Mouse (Mus musculus) midbrain, embryonic 16.5 days (tissue): ENCODE measurements around the gene Gm20388. TPM values are rescaled to one million over a fixed set of nuclear protein-coding genes. Genes with fewer than 3 reads are reported as not detected.
A peak's percentile ranks its signal among the peaks of the same experiment; 100 is the strongest.

Experiments used
- ATAC-seq: fragments of 200-750 bp; cut with Nextera tagmentation; 2 replicates; pipeline ENCODE4 v1.8.0; 2017; ENCODE audit warnings: moderate TSS enrichment
- H3K27ac ChIP-seq: fragments of 300-500 bp; sonication (generic); 2 replicates; pipeline ENCODE4 v1.5.1; 2014; ENCODE audit warnings: mild to moderate bottlenecking, low read length, mixed read lengths
- H3K27me3 ChIP-seq: fragments of 300-500 bp; sonication (generic); 2 replicates; pipeline ENCODE4 v1.6.1; 2014; ENCODE audit warnings: low read depth, low read length, mixed read lengths; ENCODE audit not compliant: control insufficient read depth, insufficient read depth
- H3K36me3 ChIP-seq: fragments of 300-500 bp; sonication (generic); 2 replicates; pipeline ENCODE4 v1.6.1; 2014; ENCODE audit warnings: mild to moderate bottlenecking, low read length, moderate library complexity, mixed read lengths; ENCODE audit not compliant: control insufficient read depth, insufficient read depth
- H3K4me1 ChIP-seq: fragments of 300-500 bp; sonication (generic); 2 replicates; pipeline ENCODE4 v1.6.1; 2014; ENCODE audit warnings: mild to moderate bottlenecking, low read length, mixed read lengths; ENCODE audit not compliant: control insufficient read depth, insufficient read depth
- H3K4me2 ChIP-seq: fragments of 300-500 bp; sonication (generic); 2 replicates; pipeline ENCODE4 v1.6.1; 2014; ENCODE audit warnings: mild to moderate bottlenecking, low read length, mixed read lengths
- H3K4me3 ChIP-seq: fragments of 300-500 bp; sonication (generic); 2 replicates; pipeline ENCODE4 v1.5.1; 2014; ENCODE audit warnings: low read depth, mild to moderate bottlenecking, low read length, moderate library complexity, mixed read lengths
- H3K9ac ChIP-seq: fragments of 300-500 bp; sonication (generic); 2 replicates; pipeline ENCODE4 v1.6.1; 2014; ENCODE audit warnings: low read depth, low read length, mixed read lengths
- H3K9me3 ChIP-seq: fragments of 300-500 bp; sonication (generic); replicated peaks from 2 replicates; pipeline ENCODE4 v1.6.1; 2014; ENCODE audit warnings: mild to moderate bottlenecking, low read length, mixed read lengths; ENCODE audit not compliant: control insufficient read depth, poor library complexity, severe bottlenecking
- WGBS: fragments of 180-500 bp; shearing (Covaris S2); extraction: QIAGEN DNeasy Blood & Tissue Kit; methylation state at CpG from one replicate; pipeline ENCODE4 v1.1.7; 2014; 5-methylcytosine and 5-hydroxymethylcytosine counted together
- polyA plus RNA-seq: library from polyadenylated mRNA; unstranded; fragments of >200 nt; fragmentation: Nextera tagmentation; extraction: Ambion mirVana; gene quantifications from 2 replicates; pipeline ENCODE4 v1.2.1, GENCODE M21; 2015

Gene Gm20388
- polyA plus RNA-seq, 1 experiment from 2014 or later = 7.5 TPM

DNA sequence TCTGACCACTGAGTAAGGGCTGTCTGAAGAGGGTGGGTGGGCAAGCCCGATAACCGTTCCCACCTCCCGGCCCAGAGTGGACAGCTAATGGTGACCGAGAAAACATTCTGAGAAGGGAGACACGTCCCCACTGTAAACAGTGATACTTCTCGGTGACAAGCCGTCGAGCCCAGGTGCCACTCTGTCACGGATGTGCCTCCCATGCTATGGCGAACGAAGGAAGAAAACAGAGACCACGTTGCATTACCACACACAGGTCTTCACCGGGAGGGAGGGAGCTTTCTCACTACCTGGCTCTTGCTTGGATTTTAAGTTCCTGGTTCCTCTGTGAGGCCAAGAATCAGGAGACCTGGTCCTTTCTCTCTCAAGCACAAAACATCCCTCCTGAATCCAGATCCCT is 2637.7 kb downstream of the Gm20388 start:
- H3K9ac ChIP-seq = no peak overlapping the region
- H3K27ac ChIP-seq = no peak overlapping the region
- peaks cover 24% of the 10 kb centered on the region for H3K27me3 ChIP-seq
- 76% methylated on average over 13 of the region's 13 CpGs for WGBS
- H3K4me3 ChIP-seq = no peak overlapping the region
- H3K9me3 ChIP-seq = no peaks in the 10 kb centered on the region
- no peak for ATAC-seq
- H3K36me3 ChIP-seq = no peaks in the 10 kb centered on the region
- H3K4me1 ChIP-seq = peaks cover 7% of the 10 kb centered on the region; the same call in 1 of the 2 replicates
- H3K4me2 ChIP-seq = no peak overlapping the region

DNA sequence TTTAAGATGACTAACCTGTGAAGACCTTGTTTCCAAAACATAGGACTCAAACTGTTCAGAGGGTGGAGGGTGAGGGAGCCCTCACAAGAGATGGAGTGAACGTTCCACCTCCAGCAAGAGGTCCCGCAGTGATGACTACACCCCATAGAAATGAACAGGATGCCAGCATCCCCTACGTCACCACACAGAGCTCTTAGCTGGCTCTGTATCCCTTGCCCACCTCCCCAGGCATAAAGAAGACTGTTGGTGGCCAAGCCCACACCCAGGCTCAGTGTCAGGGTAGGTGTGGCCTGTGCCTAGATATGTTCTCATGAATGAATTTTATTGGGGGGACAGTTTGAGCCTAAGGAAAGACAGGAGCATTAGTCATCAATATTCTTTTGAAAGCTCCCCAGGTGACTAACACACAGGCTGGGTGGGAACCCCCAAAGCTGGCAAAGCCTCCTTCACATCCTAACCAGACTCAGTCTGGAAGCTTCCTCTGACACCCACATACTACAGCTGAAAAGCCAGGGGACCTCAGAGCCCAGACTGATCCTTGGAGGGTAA is 2638.3 kb downstream of the Gm20388 start:
- Histone ChIP-seq H3K4me2 (no peak overlapping the region), H3K4me1 (peaks cover 7% of the 10 kb centered on the region; the same call in 1 of the 2 replicates), H3K36me3 (no peaks in the 10 kb centered on the region), H3K9ac (no peak overlapping the region), H3K27me3 (peaks cover 24% of the 10 kb centered on the region), H3K27ac (no peak overlapping the region), H3K9me3 (no peaks in the 10 kb centered on the region), H3K4me3 (no peak overlapping the region)
- WGBS = 92% methylated on average over 3 of the region's 3 CpGs
- ATAC-seq = no peak

DNA sequence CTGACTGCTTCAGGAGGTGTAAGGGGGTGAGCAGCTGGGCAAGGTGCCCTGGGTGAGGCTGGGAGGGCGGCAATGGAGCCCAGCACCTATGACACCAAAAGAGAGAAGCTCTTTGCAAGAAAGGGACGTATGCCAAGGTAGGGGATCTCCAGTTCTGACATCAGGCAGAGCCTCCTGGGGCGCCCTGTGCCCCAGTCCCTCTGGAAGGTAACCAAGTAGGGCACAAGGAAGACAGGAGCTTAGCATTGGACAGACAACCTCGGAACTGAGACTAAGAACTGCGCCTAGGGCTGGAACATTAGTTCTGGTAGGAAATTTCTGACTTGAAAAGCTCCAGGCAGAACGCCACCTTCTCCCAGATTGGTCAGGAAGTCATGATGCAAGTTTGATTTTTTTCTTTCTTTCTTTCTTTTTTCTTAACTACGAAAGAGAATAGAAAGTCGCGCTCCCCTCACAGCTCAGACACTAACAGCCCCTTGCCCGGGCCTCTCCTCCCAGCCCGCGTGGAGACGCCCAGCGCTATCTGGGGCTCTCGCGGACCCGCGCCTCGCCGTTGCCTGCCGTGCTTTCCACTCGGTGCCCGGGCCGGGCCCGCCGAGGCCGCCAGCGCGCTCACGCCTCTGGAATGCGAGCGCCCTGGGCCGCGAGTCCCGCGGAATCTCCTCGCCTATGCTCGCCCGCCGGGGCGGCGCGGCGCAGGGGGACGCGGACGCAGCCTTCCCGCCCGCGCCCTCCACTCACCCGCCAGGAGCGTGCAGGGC is 2639.8 kb downstream of the Gm20388 start:
- Histone ChIP-seq H3K36me3 (no peaks in the 10 kb centered on the region), H3K4me2 (peak overlapping the region; percentile 85), H3K9me3 (no peaks in the 10 kb centered on the region), H3K27me3 (peaks cover 24% of the 10 kb centered on the region), H3K27ac (no peak overlapping the region), H3K9ac (peak overlapping the region; percentile 72), H3K4me3 (peak overlapping the region; percentile 57), H3K4me1 (peaks cover 7% of the 10 kb centered on the region; the same call in 1 of the 2 replicates)
- WGBS = 4% methylated on average over 52 of the region's 52 CpGs
- ATAC-seq = peak; percentile 14; the same call in 1 of the 2 replicates

DNA sequence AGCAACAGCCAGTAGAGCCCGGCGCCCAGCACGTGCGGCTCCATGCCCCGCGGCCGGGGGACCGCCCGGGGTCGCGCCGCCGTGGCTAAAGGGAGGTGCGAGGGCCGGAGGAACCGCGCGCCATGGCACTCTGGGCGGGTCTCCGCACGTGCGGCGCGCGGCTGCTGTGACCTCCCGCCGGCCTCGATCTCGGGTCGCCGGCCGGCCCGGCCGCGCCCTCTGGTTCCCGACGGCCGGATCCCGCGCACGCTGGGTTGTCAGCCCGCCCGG is 2640.3 kb downstream of the Gm20388 start:
- H3K27ac ChIP-seq = no peak overlapping the region
- 1% methylated on average over 15 of the region's 43 CpGs for WGBS
- no peaks in the 10 kb centered on the region for H3K9me3 ChIP-seq
- peak overlapping the region; percentile 72 for H3K9ac ChIP-seq
- H3K4me2 ChIP-seq = peak overlapping the region; percentile 85
- H3K27me3 ChIP-seq = peaks cover 24% of the 10 kb centered on the region
- H3K4me1 ChIP-seq = peaks cover 7% of the 10 kb centered on the region; the same call in 1 of the 2 replicates
- no peak for ATAC-seq
- peak overlapping the region; percentile 57 for H3K4me3 ChIP-seq
- H3K36me3 ChIP-seq = no peaks in the 10 kb centered on the region

DNA sequence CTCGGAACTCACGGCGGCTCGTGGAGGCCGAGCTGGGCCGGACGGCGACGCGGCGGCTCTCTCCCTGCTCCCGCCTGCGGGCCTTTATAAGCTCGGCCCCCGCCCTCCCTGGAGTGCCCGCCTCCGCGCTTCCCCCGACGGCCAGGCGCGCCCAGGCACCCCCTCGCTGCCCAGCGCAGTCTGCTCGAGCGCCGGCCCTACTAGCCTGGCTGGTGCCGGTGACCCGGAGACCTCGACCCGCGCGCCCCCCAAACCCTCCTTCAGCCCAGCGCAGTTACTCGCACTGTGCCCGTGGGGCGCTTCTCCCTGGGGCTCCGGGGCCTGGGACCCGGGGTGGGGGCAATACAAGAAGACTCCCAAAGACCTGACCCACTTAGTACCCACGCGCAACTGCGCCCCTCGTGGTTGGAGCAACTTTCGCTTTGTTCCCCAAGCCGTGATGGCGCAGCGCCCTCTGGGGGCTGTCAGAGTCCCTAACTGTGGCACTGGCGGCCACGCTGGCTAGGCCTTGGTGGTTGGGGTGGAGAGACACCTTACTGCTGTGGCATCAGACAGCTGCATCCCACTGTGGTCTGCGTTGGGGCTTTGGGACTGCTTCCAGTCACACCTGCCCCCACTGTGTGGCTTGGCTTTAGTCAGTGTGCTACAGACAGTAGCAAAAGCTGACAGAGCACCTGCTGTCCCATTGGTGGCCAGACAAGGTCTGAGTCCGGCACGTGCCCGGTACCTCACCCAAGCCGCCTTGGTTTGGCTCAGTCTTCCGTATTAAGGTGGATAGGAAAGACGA is 2640.8 kb downstream of the Gm20388 start, which contains the start of gene Piezo1:
TSS of gene Piezo1 (minus strand) at position 65 of the 787 bp plus-strand sequence.
- H3K27ac ChIP-seq = no peak within 1 kb of the TSS
- no peaks in the 10 kb centered on the region for H3K9me3 ChIP-seq
- ATAC-seq = peak; percentile 51; the same call in 1 of the 2 replicates
- peaks cover 24% of the 10 kb centered on the region for H3K27me3 ChIP-seq
- H3K4me1 ChIP-seq = peaks cover 7% of the 10 kb centered on the region; the same call in 1 of the 2 replicates
- WGBS = 12% methylated on average over 48 of the region's 56 CpGs
- no peaks in the 10 kb centered on the region for H3K36me3 ChIP-seq
- peak within 1 kb of the TSS; percentile 57 for H3K4me3 ChIP-seq
- H3K4me2 ChIP-seq = peak within 1 kb of the TSS; percentile 85
- peak within 1 kb of the TSS; percentile 72 for H3K9ac ChIP-seq

DNA sequence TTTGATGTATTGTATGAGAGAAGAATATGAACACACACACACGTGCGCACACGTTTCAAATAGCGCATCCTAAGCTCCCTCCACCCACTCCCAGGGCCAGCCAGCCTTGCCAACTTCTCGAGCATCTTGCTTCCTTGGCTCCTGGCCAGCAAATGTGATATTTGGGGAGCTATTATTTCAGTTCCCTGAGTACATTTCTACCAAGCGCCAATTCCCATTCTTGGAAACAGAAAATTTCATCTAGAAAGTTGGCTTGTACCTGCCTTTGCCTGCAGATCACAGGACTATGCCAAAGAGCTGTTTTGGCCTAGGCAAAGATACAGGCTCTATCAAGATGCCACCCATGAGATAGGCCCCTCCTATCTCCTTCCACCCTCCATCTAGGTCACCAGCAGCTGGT is 2644.1 kb downstream of the Gm20388 start:
- Histone ChIP-seq H3K4me3 (no peak overlapping the region), H3K9ac (no peak overlapping the region), H3K4me2 (no peak overlapping the region), H3K27me3 (peaks cover 21% of the 10 kb centered on the region), H3K4me1 (peaks cover 7% of the 10 kb centered on the region; the same call in 1 of the 2 replicates), H3K9me3 (no peaks in the 10 kb centered on the region), H3K36me3 (no peaks in the 10 kb centered on the region), H3K27ac (no peak overlapping the region)
- 78% methylated on average over 6 of the region's 6 CpGs for WGBS
- ATAC-seq = no peak

DNA sequence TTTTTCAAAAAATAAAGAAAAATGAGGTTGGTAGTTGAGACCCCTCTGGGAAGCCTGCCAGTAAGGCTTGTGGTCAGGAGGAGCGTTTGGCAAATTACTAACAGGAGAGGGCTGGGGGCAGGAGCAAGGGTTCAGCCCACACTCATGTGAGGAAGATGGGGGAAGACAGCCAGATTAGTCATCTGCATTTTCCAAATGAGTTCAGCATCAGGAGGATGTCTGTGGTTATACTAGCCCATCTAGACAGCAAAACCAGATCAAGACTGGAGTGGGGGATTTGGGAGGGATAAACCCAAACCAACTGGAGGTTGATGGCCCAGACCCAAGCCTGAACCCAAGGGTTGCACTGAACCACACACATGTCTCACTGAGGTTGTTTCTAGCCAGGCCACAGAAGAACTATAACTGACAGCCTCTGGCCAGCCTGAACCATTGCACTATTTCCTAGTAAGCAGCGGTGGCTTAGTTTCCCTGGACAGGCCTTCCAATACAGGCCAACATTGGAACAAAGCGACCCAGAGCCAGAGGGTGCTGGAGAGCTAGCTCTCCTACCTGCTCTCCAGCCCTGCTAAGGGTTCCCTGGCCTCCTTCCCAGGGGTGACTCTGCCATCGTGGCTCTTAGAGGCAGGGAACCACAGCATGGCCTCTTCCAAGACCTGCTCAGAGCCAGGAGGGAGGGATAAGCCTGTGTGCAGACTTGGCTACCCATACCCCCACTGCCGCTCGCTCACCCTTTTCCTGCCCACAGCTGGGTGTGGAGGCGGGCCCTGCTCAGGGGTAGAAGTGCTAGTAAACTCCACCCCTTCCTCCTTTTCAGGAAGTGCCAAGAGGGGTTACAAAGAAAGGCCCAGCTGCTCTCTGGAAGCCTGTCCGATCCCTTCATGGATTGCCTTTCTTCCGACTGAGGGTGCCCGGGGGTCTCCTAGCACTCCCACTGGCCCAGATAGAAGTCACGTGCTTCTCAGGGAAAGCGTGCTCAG is 2645.7 kb downstream of the Gm20388 start:
- H3K4me1 ChIP-seq = peaks cover under 1% of the 10 kb centered on the region; the same call in 1 of the 2 replicates
- no peak overlapping the region for H3K4me3 ChIP-seq
- no peak overlapping the region for H3K27ac ChIP-seq
- H3K36me3 ChIP-seq = no peaks in the 10 kb centered on the region
- H3K9me3 ChIP-seq = no peaks in the 10 kb centered on the region
- no peak overlapping the region for H3K4me2 ChIP-seq
- no peak for ATAC-seq
- WGBS = 67% methylated on average over 12 of the region's 12 CpGs
- no peak overlapping the region for H3K9ac ChIP-seq
- H3K27me3 ChIP-seq = peaks cover 9% of the 10 kb centered on the region

DNA sequence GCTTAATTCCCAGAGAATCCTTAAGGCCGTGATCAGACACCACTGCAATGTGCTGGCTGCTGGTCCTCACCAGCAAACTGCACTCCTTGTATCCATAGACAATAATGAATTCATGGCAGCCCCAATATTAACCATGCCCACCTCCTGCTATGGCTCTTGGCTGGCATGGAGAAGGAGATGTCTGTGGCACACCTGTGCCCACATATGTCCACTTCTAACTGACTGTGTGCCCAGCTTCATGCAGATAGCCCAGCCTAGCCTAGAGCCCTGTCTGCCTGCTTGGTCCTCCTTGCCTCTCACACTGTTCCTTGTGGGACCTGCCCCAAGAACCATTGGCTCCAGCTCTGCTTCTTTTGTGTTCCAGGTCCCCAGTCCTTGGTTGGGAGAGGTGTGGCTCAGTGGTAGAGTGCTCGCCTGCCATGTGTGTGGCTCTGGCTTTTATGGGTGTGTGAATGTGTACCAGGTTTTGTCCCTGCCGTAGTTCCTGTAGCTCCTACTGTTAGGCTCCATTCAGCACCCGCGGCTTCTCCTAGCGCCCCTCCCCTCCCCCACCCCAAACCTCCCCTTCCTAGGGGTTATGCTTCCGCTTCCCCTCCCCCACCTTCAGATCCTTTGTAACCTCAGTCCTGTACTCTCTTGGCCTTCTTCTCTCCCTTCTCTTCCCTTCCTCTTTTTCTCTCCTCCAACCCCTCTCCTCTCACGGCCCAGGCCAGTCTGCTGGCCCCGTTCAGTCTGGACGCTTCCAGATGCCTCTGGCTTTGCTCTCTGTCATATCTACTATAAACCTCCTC is 2646.8 kb downstream of the Gm20388 start:
- Histone ChIP-seq H3K9ac (no peak overlapping the region), H3K36me3 (no peaks in the 10 kb centered on the region), H3K4me2 (no peak overlapping the region), H3K9me3 (no peaks in the 10 kb centered on the region), H3K27me3 (no peaks in the 10 kb centered on the region), H3K27ac (no peak overlapping the region), H3K4me3 (no peak overlapping the region), H3K4me1 (no peaks in the 10 kb centered on the region)
- 55% methylated on average over 10 of the region's 10 CpGs for WGBS
- no peak for ATAC-seq
